Mouse (Mus musculus) kidney, adult 2 months (tissue): ENCODE measurements at regions not wholly inside any gene's neighbourhood (a gene's known extent, or its start where the extent isn't known, plus 50 kb on each side); places are given as distances from the start of the nearest gene placed in this dataset.

ENCODE experiments used
- CTCF ChIP-seq: fragments of 200-500 bp; conservative IDR thresholded peaks from 2 replicates; pipeline ENCODE4 v1.5.1; 2011; ENCODE audit warnings: low read depth, mild to moderate bottlenecking, control low read depth, low read length, moderate library complexity, mixed read lengths; ENCODE audit not compliant: insufficient read depth, insufficient read length
- POLR2A ChIP-seq: fragments of 200-500 bp; IDR thresholded peaks from one replicate; pipeline ENCODE4 v1.6.1; 2011; ENCODE audit warnings: low read depth, low read length, control low read depth

DNA sequence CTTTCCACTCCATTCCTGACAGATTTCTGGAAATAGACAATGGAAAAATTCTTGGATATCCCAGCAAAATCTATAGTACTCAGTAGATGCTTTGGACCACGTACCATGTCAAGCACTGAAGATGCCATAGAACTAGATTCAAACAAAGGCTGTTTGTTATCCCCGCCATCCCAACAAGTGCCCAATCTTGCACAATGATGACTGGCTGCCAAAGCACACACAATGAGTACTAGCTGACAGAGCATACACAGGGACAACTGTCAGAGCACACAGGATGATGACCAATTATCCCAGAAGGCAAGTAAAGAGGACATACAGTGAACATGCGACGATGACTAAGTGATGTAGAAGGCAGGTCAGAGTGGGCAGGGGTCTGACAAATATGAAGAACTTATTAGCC is 70.7 kb upstream of the Ddit4l start:
- TF ChIP-seq POLR2A: no peak
- no peak for TF ChIP-seq CTCF
